Mouse (Mus musculus) bone marrow, adult 2 months (tissue): ENCODE measurements around the gene Pitpnm1.

Source experiments
- CTCF ChIP-seq: fragments of 200-500 bp; IDR thresholded peaks from 2 replicates; pipeline ENCODE4 v1.5.1; 2011; ENCODE audit warnings: low read length, control low read depth; ENCODE audit not compliant: control insufficient read depth, insufficient read depth
- POLR2A ChIP-seq: fragments of 200-500 bp; IDR thresholded peaks from 2 replicates; pipeline ENCODE4 v1.6.1; 2011; ENCODE audit warnings: low read depth, mild to moderate bottlenecking, control low read depth, low read length, borderline replicate concordance; ENCODE audit not compliant: control insufficient read depth

DNA sequence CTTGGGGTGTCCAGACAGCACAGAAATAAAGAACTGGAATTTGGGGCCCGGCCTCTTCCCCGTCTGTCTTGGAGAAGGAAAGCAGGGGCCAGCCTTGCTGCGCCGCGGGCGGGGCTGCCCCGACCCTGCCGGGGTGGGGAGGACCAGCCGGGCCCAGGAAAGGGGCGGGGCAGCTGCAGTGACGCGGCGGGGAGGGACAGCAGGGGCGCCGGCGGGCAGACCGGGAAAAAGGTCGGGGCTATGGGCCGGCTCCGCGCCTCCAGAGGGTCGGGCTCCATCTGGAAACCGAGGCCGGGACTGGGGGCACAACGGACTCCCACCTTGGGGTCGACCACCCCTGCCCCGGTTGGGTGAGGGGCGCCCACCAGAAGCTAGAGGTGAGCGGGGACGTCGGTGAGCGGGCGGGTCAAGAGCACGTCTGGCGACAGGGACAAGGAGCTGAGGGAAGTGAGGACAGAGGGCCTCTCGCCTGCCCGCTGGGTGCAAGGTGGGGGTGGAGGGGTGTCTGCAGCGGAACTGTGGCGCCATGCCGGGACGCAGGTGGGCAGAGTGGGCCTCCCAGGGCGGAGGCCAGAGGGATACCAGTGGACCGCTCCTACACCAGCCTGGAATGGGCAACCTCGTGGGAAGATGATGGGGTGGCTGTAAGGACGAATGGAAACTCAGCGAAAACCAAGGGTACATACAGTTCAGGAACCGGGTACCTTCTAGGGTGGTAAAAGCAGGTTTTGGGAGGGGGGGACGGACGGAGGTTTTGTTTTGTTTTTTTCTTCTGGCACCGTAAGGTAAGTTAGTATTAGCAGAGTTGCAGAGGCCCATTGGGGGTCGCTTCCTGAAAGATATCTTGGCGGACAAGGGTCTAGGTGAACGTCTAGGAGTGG, at the start of gene Pitpnm1:
- TF ChIP-seq CTCF (no peak), POLR2A (peak; percentile 48; the same call in 1 of the 2 replicates)
